Mouse (Mus musculus): ENCODE data around the gene Anp32a.

DNA sequence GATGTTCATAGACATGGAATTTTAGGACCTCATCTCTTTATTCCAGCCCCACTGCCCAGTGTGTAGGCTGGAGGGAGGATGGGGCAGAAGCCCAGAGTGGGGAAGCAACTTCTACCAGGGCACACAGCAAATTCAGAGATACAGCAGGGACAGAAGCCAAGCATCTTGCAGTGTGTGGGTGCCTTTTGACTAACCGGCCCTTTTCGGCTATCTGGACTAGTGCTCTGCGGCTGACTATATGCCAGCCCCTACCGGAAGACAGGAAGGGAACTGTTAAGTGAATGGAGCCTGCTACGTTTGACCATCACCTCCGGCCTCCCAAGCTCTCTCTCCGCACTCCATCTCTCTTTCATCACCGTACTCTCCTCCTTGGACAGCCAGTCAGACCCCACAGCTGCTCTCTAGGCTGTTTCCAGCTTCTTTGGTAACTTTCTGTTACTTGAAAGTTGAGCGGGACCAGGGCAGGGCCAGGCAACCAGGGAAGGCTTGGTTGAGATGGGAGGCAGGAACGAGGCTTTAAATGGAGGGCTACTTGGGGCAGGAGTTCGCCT, 21.8 kb downstream of the Anp32a start:
- TF ChIP-seq GATA2 (IDR thresholded peaks at IDR 0.05; ENCODE audit: borderline replicate concordance, low read depth, low read length) (no peak), GATA1 (IDR thresholded peaks at IDR 0.05; ENCODE audit: borderline replicate concordance, low read length) (no peak), CTCF (IDR thresholded peaks at IDR 0.05; ENCODE audit: low read depth, low read length) (no peak), POLR2AphosphoS5 (IDR thresholded peaks at IDR 0.05; ENCODE audit: insufficient replicate concordance, low read depth, low read length) (no peak), TAL1 (conservative IDR thresholded peaks at IDR 0.05; ENCODE audit: low read depth, low read length) (no peak)
